Mouse (Mus musculus) olfactory bulb, adult 2 months (tissue): Measurements from ENCODE around the gene Gm2431. TPM values are rescaled to one million over a fixed set of nuclear protein-coding genes. Genes with fewer than 3 reads are reported as not detected.
"Not testable (repeated sequence)": the region's sequence is repeated elsewhere in the genome, so short reads cannot be mapped to it uniquely, and the experiment has no call there.

Experiments
- H3K27ac ChIP-seq: fragments of 200-500 bp; 2 replicates; pipeline ENCODE4 v1.5.1; 2012; ENCODE audit warnings: low read depth, low read length; ENCODE audit not compliant: insufficient read depth
- H3K4me1 ChIP-seq: fragments of 200-500 bp; 2 replicates; pipeline ENCODE4 v1.6.1; 2012; ENCODE audit warnings: low read length; ENCODE audit not compliant: control insufficient read depth, insufficient read depth
- H3K4me3 ChIP-seq: fragments of 200-500 bp; 2 replicates; pipeline ENCODE4 v1.5.1; 2012; ENCODE audit warnings: mild to moderate bottlenecking, low read depth, low read length, moderate library complexity; ENCODE audit not compliant: insufficient read depth
- CTCF ChIP-seq: fragments of 200-500 bp; IDR thresholded peaks from 2 replicates; pipeline ENCODE4 v1.5.1; 2012; ENCODE audit warnings: low read depth, mild to moderate bottlenecking, low read length, moderate library complexity; ENCODE audit not compliant: insufficient read depth
- POLR2A ChIP-seq: fragments of 200-500 bp; IDR thresholded peaks from 2 replicates; pipeline ENCODE4 v1.6.1; 2012; ENCODE audit warnings: mild to moderate bottlenecking, low read depth, low read length, moderate library complexity; ENCODE audit not compliant: insufficient read depth
- WGBS: fragments of 180-500 bp; shearing (Covaris S2); methylation state at CpG from one replicate; pipeline ENCODE4 v1.1.7; 2018; 5-methylcytosine and 5-hydroxymethylcytosine counted together
- polyA plus RNA-seq: library from polyadenylated mRNA; stranded (reverse); fragments of >200 nt; gene quantifications from 2 replicates; pipeline ENCODE4 v1.2.4, GENCODE M21; 2012; ENCODE audit warnings: low replicate concordance; ENCODE audit not compliant: missing spikeins, insufficient read depth, insufficient read length

Gm2431 gene
- polyA plus RNA-seq, 1 experiment: not detected

DNA sequence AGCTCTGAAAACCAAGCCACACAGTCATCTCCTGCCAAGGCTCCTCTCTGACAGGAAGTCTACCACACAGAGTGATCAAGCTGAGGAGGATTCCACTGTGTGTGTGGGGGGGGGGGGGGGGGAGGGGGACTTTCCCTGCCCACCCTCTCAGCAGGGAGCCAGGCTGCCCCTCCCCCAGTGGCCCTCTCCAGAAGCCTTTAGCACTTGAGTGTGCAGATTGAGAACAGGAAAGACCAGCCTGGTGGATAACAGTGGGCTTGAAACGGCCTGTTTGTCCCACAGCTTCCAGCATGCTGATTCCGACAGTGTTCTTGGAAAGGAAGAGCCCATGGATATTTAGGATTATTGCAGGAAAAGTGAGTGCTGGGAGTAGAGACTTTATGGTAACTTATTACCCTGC lies 33.6 kb downstream of the Gm2431 start:
- TF ChIP-seq POLR2A (no peak), CTCF (no peak)
- 72% methylated on average over 2 of the region's 2 CpGs for WGBS

GRCm38 (mm10) chr7:142212136-142212535 lies 46.0 kb downstream of the Gm2431 start:
- H3K4me1 ChIP-seq, H3K27ac ChIP-seq, H3K4me3 ChIP-seq: not testable (repeated sequence)
- 57% methylated on average over 1 of the region's 1 CpGs for WGBS

More for the DNA sequence above, 33.6 kb downstream of the Gm2431 start:
- Histone ChIP-seq H3K27ac (no peak overlapping the region), H3K4me1 (no peaks in the 10 kb centered on the region), H3K4me3 (no peak overlapping the region)

DNA sequence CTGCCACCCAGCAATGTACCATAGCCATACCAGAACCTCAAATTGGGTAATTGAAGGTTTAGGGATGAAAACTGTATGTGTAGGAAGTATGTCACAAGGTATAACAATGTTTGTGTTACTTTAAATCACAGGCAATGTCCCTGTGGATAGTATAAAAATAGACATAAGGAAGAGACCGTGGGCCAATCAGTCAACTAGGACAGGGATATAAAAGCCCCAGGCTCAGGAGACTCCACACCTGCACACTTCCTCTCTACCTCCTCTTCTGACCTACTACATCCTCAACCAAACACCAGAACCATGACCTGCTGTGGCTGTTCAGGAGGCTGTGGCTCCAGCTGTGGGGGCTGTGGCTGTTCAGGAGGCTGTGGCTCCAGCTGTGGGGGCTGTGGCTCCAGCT lies 46.6 kb downstream of the Gm2431 start, which contains the start of gene Gm7579:
Gene Gm7579, plus strand, starts transcription at position 301 of the 400 bp plus-strand sequence.
- TF ChIP-seq CTCF: no peak
- TF ChIP-seq POLR2A: no peak
- Histone ChIP-seq H3K4me1 (no peaks in the 10 kb centered on the region), H3K4me3 (no peak within 1 kb of the TSS), H3K27ac (no peak within 1 kb of the TSS)
- WGBS: 63% methylated on average over 1 of the region's 1 CpGs

Other genes with a start within 250 kb of the Gm2431 start
- gene Mob2, start 197.3 kb downstream of the Gm2431 start, polyA plus RNA-seq: not detected in 2 replicates
- not detected in 2 replicates for gene Dusp8, start 162.5 kb downstream of the Gm2431 start, polyA plus RNA-seq
- not detected in 2 replicates for gene Gm45618, start 137.6 kb downstream of the Gm2431 start, polyA plus RNA-seq
- gene Gm39115, start 122.3 kb downstream of the Gm2431 start, polyA plus RNA-seq: not detected in 2 replicates
- not detected in 2 replicates for gene Gm45337, start 113.7 kb downstream of the Gm2431 start, polyA plus RNA-seq
- gene Gm29735, start 101.2 kb downstream of the Gm2431 start, polyA plus RNA-seq: not detected in 2 replicates
- gene Gm4553, start 92.6 kb downstream of the Gm2431 start, polyA plus RNA-seq: not detected in 2 replicates
- not detected in 2 replicates for gene Krtap5-2, start 82.3 kb downstream of the Gm2431 start, polyA plus RNA-seq
- gene Gm10153, start 68.0 kb downstream of the Gm2431 start, polyA plus RNA-seq: not detected in 2 replicates
- gene Krtap5-3, start 57.0 kb downstream of the Gm2431 start, polyA plus RNA-seq: not detected in 2 replicates
- gene Gm7579, start 46.5 kb downstream of the Gm2431 start, polyA plus RNA-seq: not detected in 2 replicates
- gene Krtap5-5, start 28.4 kb downstream of the Gm2431 start, polyA plus RNA-seq: not detected in 2 replicates
- not detected in 2 replicates for gene Gm40460, start 17.3 kb downstream of the Gm2431 start, polyA plus RNA-seq
- not detected in 2 replicates for gene Gm4559, start 16.0 kb upstream of the Gm2431 start, polyA plus RNA-seq
- not detected in 2 replicates for gene Krtap5-1, start 38.8 kb upstream of the Gm2431 start, polyA plus RNA-seq
- gene Krtap5-4, start 45.2 kb upstream of the Gm2431 start, polyA plus RNA-seq: not detected in 2 replicates
- gene Ifitm10, start 115.4 kb upstream of the Gm2431 start, polyA plus RNA-seq: not detected in 2 replicates
- not detected in 2 replicates for gene Gm49369, start 124.3 kb upstream of the Gm2431 start, polyA plus RNA-seq
- gene Ctsd, start 129.7 kb upstream of the Gm2431 start, polyA plus RNA-seq: 266 and 290 TPM in 2 replicates
- not detected in 2 replicates for gene Syt8, start 176.5 kb upstream of the Gm2431 start, polyA plus RNA-seq
- gene Tnni2, start 183.5 kb upstream of the Gm2431 start, polyA plus RNA-seq: not detected in 2 replicates
- gene Lsp1, start 202.5 kb upstream of the Gm2431 start, polyA plus RNA-seq: not detected in 2 replicates
- not detected in 2 replicates for gene Tnnt3, start 240.5 kb upstream of the Gm2431 start, polyA plus RNA-seq